Mouse (Mus musculus): Measurements from ENCODE around the gene Fzd7.
"Not testable (repeated sequence)": the region's sequence is repeated elsewhere in the genome, so short reads cannot be mapped to it uniquely, and the experiment has no call there.

Gene Fzd7

GRCm38 (mm10) chr1:59482331-59482695, at the start of gene Fzd7:
Fzd7 (plus strand) TSS chr1:59482424.
- DNase-seq (ENCODE audit: low spot score): no peak

DNA sequence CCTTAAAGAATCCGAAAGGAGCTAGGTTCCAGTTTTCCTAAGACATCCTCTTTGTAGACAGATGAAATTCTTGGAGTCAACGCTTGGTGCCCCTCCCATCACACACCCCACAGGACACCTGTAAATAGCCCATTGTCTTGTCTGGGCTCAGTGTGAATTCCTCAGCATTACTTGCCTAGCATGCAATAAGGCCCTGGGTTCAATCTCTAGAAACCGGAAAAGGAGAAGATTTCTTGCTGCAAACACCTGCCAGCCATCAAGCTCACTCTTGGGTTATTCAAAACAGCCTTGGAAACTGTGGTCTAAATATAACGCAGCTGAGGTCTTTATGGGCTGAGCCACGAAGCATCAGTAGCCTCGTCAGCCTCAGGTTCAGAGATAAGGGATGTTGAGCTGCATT, 48.9 kb upstream of the Fzd7 start:
- DNase-seq (ENCODE audit: low spot score): no peak

DNA sequence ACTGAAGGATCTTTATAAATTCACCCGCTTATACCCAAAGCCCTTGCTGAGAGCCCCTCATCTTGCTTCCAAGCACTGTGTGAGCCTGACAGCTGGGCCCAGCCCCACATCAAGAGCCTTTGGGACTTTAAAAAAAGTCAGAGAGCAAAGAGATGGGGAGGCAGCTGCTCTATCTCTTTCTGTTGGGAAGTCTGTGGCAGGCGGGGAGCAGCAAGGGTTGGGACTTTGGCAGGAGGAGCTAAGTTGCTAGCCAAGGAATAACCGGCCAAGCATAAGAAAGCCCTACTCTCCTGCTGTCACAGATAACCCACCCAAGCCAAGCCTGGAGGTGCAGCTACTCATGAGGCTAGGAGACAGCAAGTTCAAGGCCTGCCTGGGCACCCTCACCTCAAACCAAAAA, 48.2 kb upstream of the Fzd7 start:
- no peak for DNase-seq (ENCODE audit: low spot score)

DNA sequence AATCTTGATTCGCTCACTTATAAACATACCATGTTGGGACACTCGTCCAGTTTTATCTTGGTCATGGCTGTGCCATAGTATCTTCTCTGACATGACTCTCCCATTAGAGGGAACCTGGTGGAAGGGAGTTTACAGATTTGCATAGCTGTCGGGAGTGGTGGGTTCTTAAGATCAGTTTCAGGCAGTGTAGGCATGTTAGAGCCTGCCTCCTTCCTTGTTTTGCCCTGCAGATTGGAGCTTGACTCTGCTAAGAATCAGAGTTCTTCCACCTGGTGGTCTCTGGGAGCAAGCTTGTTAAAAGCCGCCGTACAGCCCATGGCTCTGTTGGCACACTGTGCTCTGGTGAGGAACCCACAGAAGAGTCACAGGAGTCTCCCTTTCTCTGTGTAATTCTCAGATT, 47.0 kb upstream of the Fzd7 start:
- no peak for DNase-seq (ENCODE audit: low spot score)

GRCm38 (mm10) chr1:59436321-59436720, 45.9 kb upstream of the Fzd7 start:
- no peak for DNase-seq (ENCODE audit: low spot score)

DNA sequence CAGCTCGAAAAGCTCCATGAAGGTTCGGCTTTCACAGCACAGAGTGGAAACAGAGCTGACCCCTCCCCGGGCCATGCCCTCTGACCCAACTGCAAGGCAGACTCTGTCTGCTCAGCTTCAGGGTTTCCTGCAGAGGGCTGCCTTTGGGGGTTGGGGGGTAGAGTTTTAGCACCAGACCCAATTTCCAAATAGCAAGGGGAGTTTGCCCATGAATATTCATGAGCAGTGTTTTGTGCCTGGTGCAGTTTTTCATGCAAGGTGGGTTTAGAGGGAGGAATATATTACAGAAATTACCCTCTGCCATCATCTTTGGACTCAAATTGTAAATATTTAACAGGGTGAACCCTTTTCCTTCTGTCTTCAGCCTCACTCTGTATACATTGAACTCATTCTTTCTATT, 44.3 kb upstream of the Fzd7 start:
- no peak for DNase-seq (ENCODE audit: low spot score)

- no peak for DNase-seq (ENCODE audit: low spot score)
Observed at GRCm38 (mm10) chr1:59438330-59438729, 43.9 kb upstream of the Fzd7 start.

GRCm38 (mm10) chr1:59439252-59439651, 43.0 kb upstream of the Fzd7 start:
- DNase-seq (ENCODE audit: low spot score): no peak

DNA sequence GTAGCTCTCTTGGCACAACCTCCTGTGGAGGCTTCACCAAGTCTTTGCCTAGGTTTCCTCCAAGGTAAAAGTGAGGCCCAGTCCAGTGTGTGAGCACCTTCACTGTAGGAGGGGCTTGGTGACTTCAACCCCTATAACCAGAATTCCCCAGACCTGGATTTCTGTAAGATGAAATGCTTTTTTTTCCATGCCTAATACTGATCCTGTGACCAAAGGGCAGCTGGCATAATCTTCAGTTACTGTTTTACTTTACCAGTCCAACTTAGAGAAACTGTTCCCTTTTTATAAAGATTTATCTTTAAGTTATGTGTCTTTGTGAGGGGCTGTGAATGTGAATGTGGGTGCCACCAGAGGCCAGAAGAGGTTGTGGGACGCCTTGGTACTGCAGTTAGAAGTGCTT, 42.3 kb upstream of the Fzd7 start:
- no peak for DNase-seq (ENCODE audit: low spot score)

DNA sequence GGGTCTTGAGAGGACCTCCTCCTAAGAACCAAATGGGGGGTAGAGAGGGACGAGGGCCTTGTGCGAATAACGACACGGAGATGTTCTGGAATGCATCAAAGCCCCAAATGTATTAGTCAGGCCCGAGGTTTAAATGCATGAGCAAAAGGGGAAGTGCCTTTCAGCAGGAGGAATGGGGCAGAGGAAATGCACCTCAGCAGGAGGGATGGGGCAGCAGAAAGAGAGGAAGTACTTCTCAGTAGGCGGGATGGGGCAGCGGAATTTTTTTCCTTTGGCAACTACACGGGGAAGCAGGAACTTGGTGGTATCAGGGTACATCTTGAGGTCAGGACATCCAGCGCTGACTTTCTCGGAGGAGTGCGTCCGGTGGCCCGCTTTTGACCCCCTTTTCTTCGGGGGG, 39.5 kb upstream of the Fzd7 start:
- DNase-seq (ENCODE audit: low spot score): not testable (repeated sequence)

- DNase-seq (ENCODE audit: low spot score): no peak
Observed at GRCm38 (mm10) chr1:59444127-59444660, 38.0 kb upstream of the Fzd7 start.

- DNase-seq (ENCODE audit: low spot score): no peak
Observed at GRCm38 (mm10) chr1:59445242-59445641, 37.0 kb upstream of the Fzd7 start.

- DNase-seq (ENCODE audit: low spot score): no peak
Observed at GRCm38 (mm10) chr1:59448497-59449270, 33.5 kb upstream of the Fzd7 start.

DNA sequence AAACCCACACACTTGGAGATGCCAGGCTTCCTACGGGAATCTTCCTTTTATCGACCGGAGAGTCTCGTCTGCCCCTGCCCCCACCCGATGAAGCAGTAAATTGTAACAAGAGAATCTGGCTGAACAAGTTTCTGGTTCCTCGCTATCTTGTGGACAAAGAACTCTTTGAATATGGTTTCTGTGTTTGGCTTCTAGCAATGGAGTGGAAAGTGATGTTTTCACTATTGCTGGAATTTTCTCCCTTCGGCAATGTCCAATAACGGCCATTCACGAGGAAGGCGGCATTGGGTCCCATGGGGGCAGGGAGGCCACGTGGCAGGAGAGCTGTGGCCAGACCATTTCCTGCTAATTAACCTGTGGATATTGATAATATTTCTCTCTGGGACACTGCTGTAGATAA, 32.8 kb upstream of the Fzd7 start:
- no peak for DNase-seq (ENCODE audit: low spot score)

DNA sequence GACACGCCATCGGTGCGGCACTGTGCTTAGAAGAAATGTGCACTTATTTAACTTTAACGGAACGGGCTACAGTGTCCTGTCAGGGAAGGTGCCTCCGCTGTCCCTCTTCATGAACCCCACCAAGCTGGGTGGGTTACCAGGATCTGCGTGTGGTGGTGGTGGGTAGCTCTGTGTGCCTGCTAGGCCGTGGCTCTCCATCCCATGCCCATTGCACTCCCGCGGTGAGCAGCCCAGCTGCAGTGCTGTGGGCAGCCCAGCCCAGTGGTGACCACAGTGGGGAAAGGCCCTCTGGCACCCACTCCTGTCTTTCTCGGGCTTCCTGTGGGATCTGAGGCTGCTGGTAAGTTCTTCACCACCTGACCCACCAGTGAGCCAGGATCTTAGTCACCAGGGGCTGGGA, 31.3 kb upstream of the Fzd7 start:
- no peak for DNase-seq (ENCODE audit: low spot score)

GRCm38 (mm10) chr1:59451584-59451983, 30.6 kb upstream of the Fzd7 start:
- DNase-seq (ENCODE audit: low spot score): no peak

- no peak for DNase-seq (ENCODE audit: low spot score)
Observed at GRCm38 (mm10) chr1:59456825-59457224, 25.4 kb upstream of the Fzd7 start.

- DNase-seq (ENCODE audit: low spot score): no peak
Observed at GRCm38 (mm10) chr1:59457873-59458272, 24.4 kb upstream of the Fzd7 start.

- DNase-seq (ENCODE audit: low spot score): no peak
Observed at GRCm38 (mm10) chr1:59458886-59459285, 23.3 kb upstream of the Fzd7 start.

- no peak for DNase-seq (ENCODE audit: low spot score)
Observed at GRCm38 (mm10) chr1:59464696-59465639, 17.3 kb upstream of the Fzd7 start.

DNA sequence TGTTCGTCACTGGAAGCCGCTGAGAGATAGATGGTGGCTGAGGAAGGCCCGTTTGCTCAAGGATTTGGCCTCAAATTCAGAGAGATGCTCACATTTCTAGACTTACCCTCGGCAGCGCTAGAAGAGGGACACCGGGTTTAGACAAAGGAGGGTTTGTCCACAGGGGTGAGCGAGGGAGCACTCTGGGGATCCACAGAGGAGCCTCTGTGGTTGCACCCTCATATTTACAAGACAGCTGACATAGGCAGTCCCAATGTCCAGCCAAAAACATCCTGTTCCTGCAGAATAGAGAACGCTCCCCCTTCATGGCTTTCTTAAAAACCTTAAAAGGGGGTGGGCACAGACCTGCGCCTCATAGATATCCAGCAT, 16.6 kb upstream of the Fzd7 start:
- no peak for DNase-seq (ENCODE audit: low spot score)

- no peak for DNase-seq (ENCODE audit: low spot score)
Observed at GRCm38 (mm10) chr1:59469170-59469569, 13.1 kb upstream of the Fzd7 start.

DNA sequence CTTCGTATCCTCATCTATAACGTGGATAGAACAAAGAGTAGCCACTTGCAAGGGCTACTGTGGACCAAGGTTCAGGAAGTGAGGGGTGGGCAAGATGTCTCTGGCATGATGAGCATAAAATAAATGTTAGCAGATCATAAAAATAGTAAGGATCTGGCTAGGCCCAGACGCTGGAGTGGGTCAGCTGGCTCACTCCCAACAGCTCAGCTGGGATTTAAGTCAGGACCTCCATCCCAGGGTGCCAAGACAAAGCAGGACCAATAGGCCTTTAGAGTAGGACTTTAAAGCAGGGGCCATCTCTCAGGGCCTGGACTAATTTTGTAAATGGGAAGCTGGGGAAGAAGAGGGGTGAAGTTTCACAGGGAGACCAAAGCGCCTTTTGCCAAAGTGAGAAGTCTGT, 11.5 kb upstream of the Fzd7 start:
- DNase-seq (ENCODE audit: low spot score): no peak

All from left cerebral cortex, adult 11 months (tissue).